Mouse (Mus musculus) frontal cortex, postnatal 25 days (tissue): ENCODE results near the gene Gm13101.
"Not testable (repeated sequence)": the region's sequence is repeated elsewhere in the genome, so short reads cannot be mapped to it uniquely, and the experiment has no call there.

Experiments
- DNase-seq, 2 experiments: peaks; one replicate each; pipeline ENCODE4 v3.0.0; 2022; ENCODE audit warnings: low spot score in 2 of 2

Gene Gm13101

DNA sequence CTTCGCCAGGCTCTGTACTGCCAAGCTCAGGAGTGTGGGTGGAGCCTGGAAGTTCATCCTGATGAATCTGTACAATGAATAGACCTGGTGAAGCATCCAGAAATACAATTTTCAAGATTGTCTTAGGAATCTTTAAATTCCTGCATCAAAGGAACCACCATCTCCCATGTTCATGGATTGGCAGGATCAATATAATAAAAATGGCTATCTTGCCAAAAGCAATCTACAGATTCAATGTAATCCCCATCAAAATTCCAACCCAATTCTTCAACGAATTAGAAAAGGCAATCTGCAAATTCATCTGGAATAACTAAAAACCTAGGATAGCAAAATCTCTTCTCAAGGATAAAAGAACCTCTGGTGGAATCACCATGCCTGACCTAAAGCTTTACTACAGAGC lies at the start of gene Gm13101:
Gene Gm13101, minus strand, starts transcription at position 101 of the 400 bp plus-strand sequence.
- not testable (repeated sequence) for DNase-seq

DNA sequence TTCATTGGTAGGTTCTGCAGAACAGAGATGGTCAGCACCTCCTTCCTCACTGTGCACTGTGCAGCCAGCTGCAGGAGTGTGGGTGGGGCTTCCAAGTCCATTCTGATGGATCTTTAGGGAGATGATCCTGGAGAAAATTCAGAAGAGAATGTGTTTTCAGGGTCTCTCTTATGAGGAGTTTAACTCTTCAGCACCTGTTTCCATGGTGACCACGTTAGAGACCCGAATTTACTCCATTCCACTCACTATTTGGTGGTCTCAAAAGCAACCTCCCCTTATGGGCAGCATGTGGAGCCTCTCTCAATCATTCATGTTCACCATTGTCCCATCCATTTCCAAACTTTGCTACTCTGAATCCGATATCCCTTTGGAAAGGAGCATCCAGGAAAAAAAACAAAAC lies 27.5 kb upstream of the Gm13101 start, which contains the start of gene Pramef17:
Gene Pramef17, minus strand, starts transcription at position 101 of the 400 bp plus-strand sequence.
- not testable (repeated sequence) for DNase-seq

DNA sequence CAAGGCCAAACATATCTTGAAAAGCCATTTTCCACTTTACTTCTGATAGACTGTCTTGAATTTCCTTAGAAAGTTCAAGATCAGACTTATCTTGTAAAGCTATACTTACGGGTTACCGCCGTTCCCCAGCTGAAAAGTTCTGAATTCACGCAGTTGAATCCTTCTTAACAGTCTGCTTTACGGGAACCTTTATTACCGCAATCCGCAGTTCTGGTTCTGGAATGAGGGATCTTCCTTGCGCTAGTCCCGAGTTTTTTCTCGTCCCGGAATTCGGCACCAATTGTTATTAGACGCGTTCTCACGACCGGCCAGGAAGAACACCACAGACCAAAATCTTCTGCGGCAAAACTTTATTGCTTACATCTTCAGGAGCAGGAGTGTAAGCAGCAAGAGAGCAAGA lies 21.4 kb upstream of the Gm13101 start:
- peak; percentile 58 to 73 for DNase-seq

DNA sequence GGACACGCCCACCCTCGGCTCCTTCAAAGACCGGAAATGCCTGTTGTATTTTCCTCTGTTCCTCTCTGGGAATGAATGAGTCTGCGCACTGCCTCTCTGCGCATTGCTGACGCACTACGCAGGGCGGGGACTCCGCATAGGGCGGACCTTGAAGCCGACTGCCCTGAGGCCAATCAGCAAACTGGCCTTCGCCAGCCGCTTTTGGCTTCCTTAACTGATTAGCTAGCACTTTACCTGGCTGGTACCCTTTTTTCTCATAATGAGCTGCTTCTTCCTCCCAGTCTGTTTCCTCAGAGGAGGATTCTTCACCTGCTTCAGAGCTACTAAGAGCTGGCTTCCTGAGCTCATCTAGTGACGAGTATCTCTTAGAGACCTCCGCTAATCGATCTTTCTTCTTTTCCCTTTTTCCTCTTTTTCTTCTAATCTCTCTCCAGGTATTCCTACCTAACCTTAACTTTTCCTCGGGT lies 20.8 kb upstream of the Gm13101 start:
- DNase-seq: peak; percentile 43 to 70

DNA sequence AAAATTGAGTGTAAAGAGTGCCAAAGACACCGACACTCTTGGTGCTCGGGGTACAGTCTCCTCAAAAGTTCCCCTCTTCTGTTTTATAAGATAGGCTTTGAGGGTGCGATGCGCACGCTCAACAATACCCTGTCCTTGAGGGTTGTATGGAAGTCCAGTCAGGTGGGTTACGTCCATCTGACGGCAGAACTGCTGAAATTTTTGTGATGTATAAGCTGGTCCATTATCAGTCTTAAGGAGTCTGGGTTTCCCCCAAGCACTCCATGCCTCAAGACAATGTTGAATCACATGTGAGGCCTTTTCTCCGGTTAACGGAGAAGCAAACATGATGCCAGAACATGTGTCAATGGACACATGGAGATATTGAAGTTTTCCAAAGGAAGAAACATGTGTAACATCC lies 19.0 kb upstream of the Gm13101 start:
- peak; percentile 42 to 54 for DNase-seq

- peak; percentile 7 to 38 for DNase-seq
Observed at GRCm38 (mm10) chr4:143985165-143985564, 18.4 kb upstream of the Gm13101 start.

- not testable (repeated sequence) for DNase-seq
Observed at GRCm38 (mm10) chr4:143983446-143983845, 16.7 kb upstream of the Gm13101 start.

- not testable (repeated sequence) for DNase-seq
Observed at GRCm38 (mm10) chr4:143950916-143951315, 15.8 kb downstream of the Gm13101 start, which contains the start of gene Pramef25. TSS of gene Pramef25 (minus strand) at chr4:143951016.
